Comparison of ENCODE assay signal across 7 mouse cellular contexts in the genomic region with DNA sequence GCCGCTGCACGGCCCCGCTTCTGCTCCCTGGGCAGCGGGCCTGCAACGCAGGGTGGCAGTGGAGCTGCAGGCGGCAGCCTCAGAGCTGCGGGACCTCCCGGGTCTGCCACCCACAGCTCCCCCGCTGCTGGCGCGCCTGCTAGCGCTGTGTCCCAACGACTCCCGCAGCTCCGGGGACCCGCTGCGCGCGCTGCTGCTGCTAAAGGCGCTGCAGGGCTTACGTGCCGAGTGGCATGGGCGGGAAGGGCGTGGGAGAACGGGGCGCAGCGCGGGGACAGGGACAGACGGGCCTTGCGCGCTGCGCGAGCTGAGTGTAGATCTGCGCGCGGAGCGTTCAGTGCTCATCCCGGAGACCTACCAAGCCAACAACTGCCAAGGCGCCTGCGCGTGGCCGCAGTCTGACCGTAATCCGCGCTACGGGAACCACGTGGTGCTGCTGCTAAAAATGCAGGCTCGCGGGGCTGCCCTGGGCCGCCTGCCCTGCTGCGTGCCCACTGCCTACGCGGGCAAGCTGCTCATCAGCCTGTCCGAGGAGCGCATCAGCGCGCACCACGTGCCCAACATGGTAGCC. TPM values are rescaled to one million over a fixed set of nuclear protein-coding genes. Genes with fewer than 3 reads are reported as not detected.
DNase-seq lines count a peak whose midpoint lies in the region; ATAC-seq lines count a peak whose summit lies in the region.

No protein-coding gene starts in this region.

- peak; percentile 68 for ATAC-seq in inflammation-experienced regulatory T-cells, adult 6 months
- ATAC-seq in megakaryocyte, adult 5-6 weeks (ENCODE audit: poor library complexity, severe bottlenecking): peak; percentile 22

- DNase-seq in adrenal gland, postnatal 25 days: peak; percentile 78
- peak; percentile 85 for DNase-seq in embryo, embryonic 10 days (ENCODE audit: low spot score)
- peak; percentile 80 for DNase-seq in gastrocnemius, postnatal 14 days
- DNase-seq in left cerebral cortex, postnatal 10 days (ENCODE audit: extremely low spot score in 1 of 2, low spot score in 2 of 2): peak; percentile 83 to 87
- peak; percentile 92 to 94 for DNase-seq in right cerebral cortex, postnatal 10 days (ENCODE audit: low spot score in 2 of 2)

- intact Hi-C loops in gastrocnemius, postnatal 14 days (cut with DNase I; ENCODE audit: low total_unique reads): loop anchor here (10.0 kb wide), 1 partner anchor 188 kb away; no protein-coding TSS in a partner anchor
- intact Hi-C loops in left cerebral cortex, postnatal 10 days (cut with DNase I): loop anchor here (5.0 kb wide), 1 partner anchor 70 kb away; no protein-coding TSS in a partner anchor

RNA-seq across cellular contexts. Expression of a gene that starts 2.1 kb away (rescaled TPM):
- 0.79 and 0.90 TPM in 2 replicates for total RNA-seq in adrenal gland, postnatal 25 days (2021)
- under 1 TPM in 1 of 2 experiments, not detected in 1; 0.25 TPM for total RNA-seq in gastrocnemius, postnatal 14 days (2021)
- not detected for polyA plus RNA-seq in inflammation-experienced regulatory T-cells, adult 6 months (2017; shearing (Covaris generic))
- total RNA-seq in left cerebral cortex, postnatal 10 days (2021): 1 to 10 TPM; 1.7 to 2.0 TPM
- not detected in 2 replicates for total RNA-seq in megakaryocyte, adult 5-6 weeks (2015)
- not detected in 2 replicates for total RNA-seq in megakaryocyte, adult 5-6 weeks (2017)

RNA-seq across cellular contexts. Expression of a gene that starts 6.2 kb away (rescaled TPM):
- 6.7 and 8.7 TPM in 2 replicates for total RNA-seq in adrenal gland, postnatal 25 days (2021)
- 100 to 1,000 TPM; 345 to 379 TPM for total RNA-seq in gastrocnemius, postnatal 14 days (2021)
- polyA plus RNA-seq in inflammation-experienced regulatory T-cells, adult 6 months (2017; shearing (Covaris generic)): not detected
- 1 to 10 TPM; 1.6 to 2.0 TPM for total RNA-seq in left cerebral cortex, postnatal 10 days (2021)
- not detected in 2 replicates for total RNA-seq in megakaryocyte, adult 5-6 weeks (2015)
- total RNA-seq in megakaryocyte, adult 5-6 weeks (2017): not detected in 2 replicates

RNA-seq across cellular contexts. Expression of a gene that starts 8.7 kb away (rescaled TPM):
- 114 and 132 TPM in 2 replicates for total RNA-seq in adrenal gland, postnatal 25 days (2021)
- 10 to 100 TPM; 21.4 to 23.1 TPM for total RNA-seq in gastrocnemius, postnatal 14 days (2021)
- 100 to 1,000 TPM; 127 to 149 (median 146) TPM for polyA plus RNA-seq in inflammation-experienced regulatory T-cells, adult 6 months (2017; shearing (Covaris generic))
- 10 to 100 TPM; 57.0 to 62.1 TPM for total RNA-seq in left cerebral cortex, postnatal 10 days (2021)
- total RNA-seq in megakaryocyte, adult 5-6 weeks (2015): 82.4 and 84.3 TPM in 2 replicates
- 35.5 and 43.5 TPM in 2 replicates for total RNA-seq in megakaryocyte, adult 5-6 weeks (2017)

RNA-seq across cellular contexts. Expression of a gene that starts 9.1 kb away (rescaled TPM):
- 56.7 and 60.1 TPM in 2 replicates for total RNA-seq in adrenal gland, postnatal 25 days (2021)
- total RNA-seq in gastrocnemius, postnatal 14 days (2021): 10 to 100 TPM; 23.6 to 30.0 TPM
- 10 to 100 TPM; 12.1 to 22.6 (median 17.8) TPM for polyA plus RNA-seq in inflammation-experienced regulatory T-cells, adult 6 months (2017; shearing (Covaris generic))
- 10 to 100 TPM; 39.7 to 43.1 TPM for total RNA-seq in left cerebral cortex, postnatal 10 days (2021)
- total RNA-seq in megakaryocyte, adult 5-6 weeks (2015): 45.8 and 46.6 TPM in 2 replicates
- 13.1 and 20.4 TPM in 2 replicates for total RNA-seq in megakaryocyte, adult 5-6 weeks (2017)

RNA-seq across cellular contexts. Expression of a gene that starts 19.3 kb away (rescaled TPM):
- 742 and 955 TPM in 2 replicates for total RNA-seq in adrenal gland, postnatal 25 days (2021)
- total RNA-seq in gastrocnemius, postnatal 14 days (2021): 100 to 1,000 TPM; 787 to 812 TPM
- polyA plus RNA-seq in inflammation-experienced regulatory T-cells, adult 6 months (2017; shearing (Covaris generic)): 1,000 to 10,000 TPM; 1,680 to 2,431 (median 2,240) TPM
- total RNA-seq in left cerebral cortex, postnatal 10 days (2021): 100 to 1,000 TPM; 414 to 433 TPM
- 1,171 and 1,242 TPM in 2 replicates for total RNA-seq in megakaryocyte, adult 5-6 weeks (2015)
- total RNA-seq in megakaryocyte, adult 5-6 weeks (2017): 206 and 296 TPM in 2 replicates

Comparison
In these comparisons a context has a peak if more than half of its experiments do, and no peak if none do; other contexts are left out.
1. Peak in every context shown above with its lines: DNase-seq and ATAC-seq.
2. RNA of a gene that starts 6.2 kb away (total RNA-seq): 345 to 379 TPM in gastrocnemius, postnatal 14 days; 6.7 to 8.7 TPM in adrenal gland, postnatal 25 days, 1.6 to 2.0 TPM in left cerebral cortex, postnatal 10 days and not detected in megakaryocyte, adult 5-6 weeks; every median in the first group is over 10 times any median in the second.